Mouse (Mus musculus): ENCODE measurements at regions not wholly inside any gene's neighbourhood (a gene's known extent, or its start where the extent isn't known, plus 50 kb on each side); places are given as distances from the start of the nearest gene placed in this dataset.

DNA sequence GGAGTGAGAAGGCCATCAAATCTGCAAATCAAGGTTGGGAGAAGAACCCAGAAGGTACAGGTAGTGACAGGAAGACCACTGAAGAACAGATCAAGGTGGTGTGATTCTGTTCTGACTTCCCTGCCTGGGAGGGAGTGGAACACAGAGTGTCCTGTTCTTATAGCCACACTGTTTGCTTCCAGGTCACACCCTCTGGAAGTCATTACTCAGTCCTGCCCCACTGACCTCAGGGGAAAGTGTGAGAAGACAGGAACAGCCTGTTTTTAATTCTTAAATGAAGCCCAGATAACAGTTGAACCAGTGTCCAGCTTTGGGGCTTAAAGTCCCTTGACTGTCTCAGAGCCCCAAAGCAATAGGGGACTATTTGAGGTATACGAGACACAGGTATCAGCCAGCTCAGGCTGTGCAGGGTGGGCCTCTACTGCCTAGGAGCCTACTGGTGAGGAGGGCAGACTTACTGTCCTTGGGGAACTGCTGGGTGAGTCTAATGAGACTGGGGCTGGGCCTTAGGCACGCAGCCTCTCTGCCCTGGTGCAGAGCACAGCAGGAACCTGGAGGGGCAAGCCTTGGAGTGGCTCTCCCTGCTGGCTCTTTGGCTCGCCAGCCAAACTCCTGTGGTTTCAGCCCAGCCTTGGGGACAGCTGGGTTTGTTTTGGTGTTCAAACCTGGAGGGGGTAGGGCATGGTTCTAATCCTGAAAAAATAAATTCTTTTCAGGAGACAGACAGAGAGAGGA, 57.4 kb upstream of the Adra1b start:
- no peak for TF ChIP-seq CTCF (conservative IDR thresholded peaks at IDR 0.05; ENCODE audit: insufficient read depth, insufficient read length, low read depth, low read length)
- no peak for TF ChIP-seq POLR2A (IDR thresholded peaks at IDR 0.05; ENCODE audit: low read depth, low read length)
